Mouse (Mus musculus) liver, postnatal 0 days (tissue): ENCODE results near the gene Gm20388.

Experiments used
- CTCF ChIP-seq: sonication (generic); IDR thresholded peaks from 2 replicates; pipeline ENCODE4 v1.5.1; 2016; ENCODE audit warnings: antibody characterized with exemption, low read depth
- EP300 ChIP-seq: IDR thresholded peaks from 2 replicates; pipeline ENCODE4 v1.6.1; 2016; ENCODE audit warnings: antibody characterized with exemption, low read depth, mild to moderate bottlenecking

- peak; percentile 90 for TF ChIP-seq CTCF
- no peak for TF ChIP-seq EP300
These were observed 3718.5 kb downstream of the Gm20388 start for GRCm38 (mm10) chr8:123628968-123629755.
